Mouse (Mus musculus) myocyte (in vitro differentiated cells): ENCODE data around the gene Plcg2.

Experiments
- E2F4 ChIP-seq: IDR thresholded peaks from one replicate; pipeline ENCODE4 v1.6.1; 2011; ENCODE audit warnings: mild to moderate bottlenecking, control low read depth, moderate library complexity; ENCODE audit not compliant: insufficient read depth
- MAX ChIP-seq: IDR thresholded peaks from one replicate; pipeline ENCODE4 v1.6.1; 2011; ENCODE audit warnings: low read depth, mild to moderate bottlenecking, control low read depth
- POLR2A ChIP-seq: IDR thresholded peaks from one replicate; pipeline ENCODE4 v1.6.1; 2011; ENCODE audit warnings: low read depth, mild to moderate bottlenecking, control low read depth, moderate library complexity; ENCODE audit not compliant: insufficient read length
- POLR2AphosphoS2 ChIP-seq: IDR thresholded peaks from one replicate; pipeline ENCODE4 v1.6.1; 2011; ENCODE audit warnings: low read depth, control low read depth; ENCODE audit not compliant: insufficient read length
- REST ChIP-seq: IDR thresholded peaks from one replicate; pipeline ENCODE4 v1.6.1; 2011; ENCODE audit warnings: mild to moderate bottlenecking, control low read depth, moderate library complexity; ENCODE audit not compliant: insufficient read depth, insufficient read length
- TCF12 ChIP-seq: IDR thresholded peaks from one replicate; pipeline ENCODE4 v1.6.1; 2011; ENCODE audit warnings: mild to moderate bottlenecking, control low read depth; ENCODE audit not compliant: poor library complexity, insufficient read depth, severe bottlenecking

DNA sequence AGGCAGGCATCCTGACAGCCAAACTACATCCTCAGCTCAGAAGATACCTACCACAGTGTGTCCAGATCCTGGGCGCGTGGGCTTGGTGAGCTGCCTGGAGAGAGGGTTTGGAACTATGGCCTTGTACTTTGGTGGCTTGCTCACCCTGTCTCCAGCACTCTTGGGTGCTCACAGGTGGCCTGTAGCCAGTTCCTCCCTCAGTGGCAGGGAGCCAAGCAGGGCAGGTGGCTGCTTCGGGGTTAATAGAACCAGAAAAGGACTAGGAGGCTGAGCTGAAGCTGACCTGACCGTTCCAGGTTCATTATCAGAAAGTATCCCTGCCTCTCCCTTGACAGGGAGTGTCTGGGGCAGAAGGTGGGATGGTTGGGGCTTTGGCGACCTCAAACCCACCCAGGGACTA lies 48.3 kb downstream of the Plcg2 start:
- TF ChIP-seq POLR2AphosphoS2 (no peak), POLR2A (no peak), MAX (no peak), REST (no peak), E2F4 (no peak), TCF12 (no peak)
